Mouse (Mus musculus) spleen, adult 18-20 months (tissue): ENCODE results near the gene Gpr62.

Experiments
- DNase-seq, 2 experiments: peaks; one replicate each; pipeline ENCODE4 v3.0.0; 2022; ENCODE audit warnings: mixed read lengths in 2 of 2

Gpr62 gene

DNA sequence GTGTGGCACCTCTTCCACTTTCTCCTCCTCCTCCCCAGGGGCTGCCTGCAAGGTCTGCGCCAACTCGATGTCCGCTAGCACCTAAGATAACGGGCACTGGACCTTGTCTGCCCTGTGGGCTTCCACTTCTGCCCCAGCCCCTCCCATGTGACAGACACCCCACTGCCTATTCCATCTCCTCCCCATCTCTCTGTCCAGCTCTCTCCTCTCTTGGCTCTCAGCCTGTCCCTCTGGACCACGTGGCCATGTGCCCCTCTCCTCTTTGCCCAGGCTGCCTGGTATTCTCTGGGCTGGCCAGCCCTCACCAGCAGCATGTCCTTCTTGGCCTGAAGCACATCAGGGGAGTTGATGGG lies 8.0 kb upstream of the Gpr62 start:
- DNase-seq = no peak

DNA sequence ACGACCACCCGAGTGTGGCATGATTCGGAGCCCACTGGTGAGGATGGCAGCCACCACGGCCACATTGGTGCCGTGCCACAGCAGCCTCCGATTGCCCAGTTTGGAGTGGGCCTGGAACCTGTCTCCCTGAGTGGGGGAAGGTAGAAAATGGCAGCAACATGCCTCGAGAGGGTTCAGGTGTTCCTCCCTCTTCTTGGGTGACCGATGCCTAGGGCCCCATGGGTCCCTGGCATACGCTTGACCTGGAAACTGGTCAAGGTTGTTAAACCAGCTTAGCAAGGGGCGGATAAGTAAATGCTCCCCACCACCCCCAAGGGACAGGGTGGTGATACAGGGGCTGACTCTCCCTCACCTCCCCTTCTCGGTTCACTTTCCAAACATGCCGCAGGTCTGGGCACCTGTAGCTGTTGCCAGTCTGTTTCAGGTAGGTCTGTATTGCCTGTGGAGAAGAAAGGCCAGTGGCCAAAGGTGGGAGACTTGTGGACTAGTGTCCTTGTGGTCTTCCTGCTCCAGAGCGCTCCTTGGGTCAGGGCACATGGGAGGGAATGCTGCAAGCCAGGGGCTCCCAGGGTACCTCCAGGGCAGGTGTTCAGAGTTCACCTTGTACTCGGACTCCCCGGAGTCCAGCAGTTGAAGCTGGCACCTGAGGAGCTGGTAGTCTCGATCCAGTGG lies 7.5 kb upstream of the Gpr62 start:
- DNase-seq = no peak

GRCm38 (mm10) chr9:106472321-106472720 lies 6.6 kb upstream of the Gpr62 start:
- no peak for DNase-seq

GRCm38 (mm10) chr9:106471892-106472291 lies 6.2 kb upstream of the Gpr62 start:
- DNase-seq = no peak

- DNase-seq = no peak
Observed at GRCm38 (mm10) chr9:106470991-106471750, 5.4 kb upstream of the Gpr62 start.

GRCm38 (mm10) chr9:106469776-106470175 lies 4.0 kb upstream of the Gpr62 start:
- no peak for DNase-seq

GRCm38 (mm10) chr9:106469317-106469716 lies 3.6 kb upstream of the Gpr62 start:
- DNase-seq = no peak

DNA sequence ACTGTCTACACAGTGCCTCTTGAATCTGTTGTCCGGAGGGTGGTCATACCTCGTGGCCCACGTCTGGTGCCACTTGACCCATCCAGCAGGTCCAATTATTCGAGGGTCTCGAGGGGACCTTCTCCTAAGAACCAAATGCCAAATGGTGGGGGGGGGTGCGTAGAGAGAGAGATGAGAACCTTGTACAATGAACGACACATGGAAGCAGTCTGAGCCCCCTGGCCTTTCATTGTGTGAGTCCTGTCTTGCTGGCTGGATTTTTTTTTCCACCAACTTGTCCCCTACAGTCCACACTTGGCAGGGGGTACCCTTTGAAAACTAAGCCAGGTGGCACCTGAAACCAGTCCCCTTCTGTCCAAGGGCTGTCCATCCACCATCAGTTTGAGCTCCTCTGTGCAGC lies 2.0 kb upstream of the Gpr62 start:
- no peak for DNase-seq

DNA sequence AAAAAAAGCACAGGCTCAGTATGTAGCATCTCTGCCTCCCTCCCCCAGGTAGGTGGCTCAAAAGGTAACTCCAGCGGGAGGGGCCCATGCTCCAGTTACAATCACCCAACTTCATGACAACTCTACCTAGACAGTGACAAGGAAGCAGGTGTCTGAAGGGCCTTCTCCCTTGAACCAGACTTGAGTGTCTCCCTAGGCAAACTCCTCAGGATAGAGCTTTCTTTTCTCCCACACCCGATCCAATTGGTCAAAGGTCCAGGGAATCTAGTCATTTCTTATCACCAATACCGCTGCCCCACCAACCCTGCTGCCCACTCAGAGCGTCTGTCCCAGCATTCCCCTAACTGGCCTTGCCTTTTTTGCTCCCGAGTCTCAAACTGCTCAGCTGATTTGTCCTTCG lies 983 bp upstream of the Gpr62 start:
- DNase-seq = no peak

DNA sequence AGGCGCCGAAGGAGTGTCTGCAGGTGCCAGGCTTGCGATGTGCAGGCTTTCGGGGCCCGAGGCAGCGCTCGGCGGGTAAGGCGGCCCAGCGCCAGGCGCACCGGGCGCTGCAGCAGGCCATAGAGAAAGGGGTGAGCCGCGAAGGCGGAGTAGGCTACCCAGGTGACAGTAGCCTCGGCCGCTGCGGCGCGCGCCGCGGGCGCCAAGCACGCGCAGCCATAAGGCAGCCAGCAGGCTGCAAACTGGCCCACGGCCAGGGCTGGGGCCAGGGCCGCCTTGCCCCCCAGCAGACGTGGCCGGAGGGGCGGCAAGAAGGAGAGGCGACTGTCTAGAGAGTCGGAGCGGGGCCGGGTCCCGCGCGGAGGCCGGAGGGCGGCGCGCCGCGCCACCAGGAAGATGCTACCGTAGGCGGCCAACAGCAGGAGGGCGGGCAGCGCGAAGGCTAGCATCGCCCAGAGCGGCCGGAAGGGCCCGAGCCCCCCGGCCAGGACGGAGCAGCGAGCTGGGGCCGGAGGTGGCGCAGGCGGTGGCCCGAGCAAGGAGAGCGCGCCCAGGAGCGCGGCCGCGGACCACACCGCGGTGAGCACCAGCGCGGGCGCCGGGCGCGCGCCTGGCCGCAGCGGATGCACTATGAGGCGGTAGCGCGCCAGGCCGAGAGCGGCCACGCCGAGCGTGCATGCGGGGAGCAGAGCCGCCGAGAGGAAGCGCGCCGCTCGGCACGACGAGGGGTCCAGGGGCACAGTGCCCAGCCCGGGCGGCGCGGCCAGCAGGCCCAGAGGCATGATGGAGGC lies 792 bp downstream of the Gpr62 start:
- peak in 1 of 2 experiments; percentile 47 for DNase-seq

DNA sequence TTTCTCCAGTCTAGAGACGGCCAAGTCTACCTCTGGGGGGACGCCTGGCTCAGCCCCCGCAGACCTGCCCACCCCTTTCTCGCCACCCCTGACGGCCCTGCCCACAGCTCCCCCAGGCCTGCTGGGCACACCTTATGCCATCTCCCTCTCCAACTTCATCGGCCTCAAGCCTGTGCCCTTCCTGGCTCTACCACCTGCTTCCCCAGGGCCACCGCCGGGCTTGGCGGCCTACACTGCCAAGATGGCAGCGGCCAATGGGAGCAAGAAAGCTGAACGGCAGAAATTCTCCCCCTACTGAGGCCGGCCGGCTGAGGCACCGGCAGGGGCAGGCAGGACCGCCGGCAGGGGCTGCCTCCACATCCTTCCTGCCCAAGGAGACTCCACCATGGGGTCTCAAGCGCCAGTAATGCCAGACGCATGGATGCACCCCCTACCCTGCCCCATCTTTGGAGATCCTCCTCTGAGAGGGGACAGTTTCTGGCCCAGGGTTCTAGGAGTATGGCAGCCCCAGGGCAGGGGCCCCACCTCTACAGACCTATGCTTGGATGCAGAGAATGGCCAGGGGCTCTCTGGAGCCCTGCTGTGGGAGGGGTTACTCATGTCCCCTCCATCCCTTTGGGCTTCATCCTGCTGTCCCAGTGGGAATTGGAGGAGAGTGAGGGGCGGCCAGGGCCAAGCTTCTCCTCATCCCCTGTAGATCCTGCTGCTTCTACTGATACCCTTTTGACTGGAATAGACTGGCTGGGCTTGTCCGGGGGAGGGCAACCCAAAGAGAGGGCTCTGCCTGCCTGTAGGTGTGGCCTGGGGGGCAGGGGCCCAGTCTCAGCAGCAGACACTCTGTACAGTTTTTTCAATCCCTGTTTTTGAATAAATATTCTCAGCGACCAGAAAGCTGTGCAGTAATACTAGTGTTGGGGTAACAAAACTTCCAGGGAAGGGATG lies 2.3 kb downstream of the Gpr62 start:
- DNase-seq = no peak

DNA sequence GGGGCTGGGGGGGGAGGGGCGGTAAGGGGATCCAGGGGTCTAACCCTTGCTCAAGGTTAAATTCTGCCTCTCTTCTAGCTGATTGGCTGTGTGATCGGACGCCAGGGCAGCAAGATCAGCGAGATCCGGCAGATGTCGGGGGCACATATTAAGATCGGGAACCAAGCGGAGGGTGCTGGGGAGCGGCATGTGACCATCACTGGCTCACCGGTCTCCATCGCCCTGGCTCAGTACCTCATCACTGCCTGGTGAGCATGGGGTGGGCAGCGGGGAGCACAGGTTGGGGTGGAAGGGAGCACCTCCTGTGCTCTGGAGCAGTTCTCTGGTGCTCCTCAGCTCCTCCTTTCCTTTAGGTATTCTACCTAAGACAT lies 3.3 kb downstream of the Gpr62 start:
- no peak for DNase-seq

DNA sequence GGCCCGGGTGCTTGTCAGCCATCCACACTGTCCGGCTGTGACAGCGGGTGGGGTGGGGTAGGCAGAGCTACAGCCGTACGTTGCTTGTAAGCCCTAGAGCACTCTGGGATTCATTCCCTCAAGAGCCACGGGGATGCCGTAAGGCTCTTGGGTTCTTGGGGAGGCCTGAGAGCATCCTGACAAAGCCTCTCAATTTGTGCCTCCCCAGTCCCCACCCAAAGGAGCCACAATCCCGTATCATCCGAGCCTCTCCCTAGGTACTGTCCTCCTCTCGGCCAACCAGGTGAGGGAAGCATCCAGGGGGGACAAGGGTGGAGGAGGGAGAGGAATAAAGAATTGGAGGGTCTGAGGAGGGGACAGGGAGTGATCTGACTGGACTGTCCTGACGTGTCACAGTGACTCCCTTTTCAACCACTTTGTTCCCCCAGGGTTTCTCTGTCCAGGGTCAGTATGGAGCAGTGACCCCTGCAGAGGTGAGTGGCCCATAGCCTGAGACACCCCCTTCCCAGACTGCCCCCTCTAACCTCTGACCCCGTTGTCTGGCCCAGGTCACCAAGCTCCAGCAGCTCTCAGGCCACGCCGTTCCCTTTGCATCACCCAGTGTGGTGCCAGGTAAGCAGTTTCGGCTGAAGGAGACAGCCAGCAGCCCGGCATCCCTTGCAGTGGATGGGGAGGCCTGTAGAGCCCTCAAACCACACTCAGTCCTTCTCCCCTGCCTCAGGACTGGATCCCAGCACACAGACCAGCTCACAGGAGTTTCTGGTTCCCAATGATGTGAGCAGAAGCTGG lies 3.9 kb downstream of the Gpr62 start:
- no peak for DNase-seq

- DNase-seq = no peak
Observed at GRCm38 (mm10) chr9:106461026-106461415, 4.7 kb downstream of the Gpr62 start.

DNA sequence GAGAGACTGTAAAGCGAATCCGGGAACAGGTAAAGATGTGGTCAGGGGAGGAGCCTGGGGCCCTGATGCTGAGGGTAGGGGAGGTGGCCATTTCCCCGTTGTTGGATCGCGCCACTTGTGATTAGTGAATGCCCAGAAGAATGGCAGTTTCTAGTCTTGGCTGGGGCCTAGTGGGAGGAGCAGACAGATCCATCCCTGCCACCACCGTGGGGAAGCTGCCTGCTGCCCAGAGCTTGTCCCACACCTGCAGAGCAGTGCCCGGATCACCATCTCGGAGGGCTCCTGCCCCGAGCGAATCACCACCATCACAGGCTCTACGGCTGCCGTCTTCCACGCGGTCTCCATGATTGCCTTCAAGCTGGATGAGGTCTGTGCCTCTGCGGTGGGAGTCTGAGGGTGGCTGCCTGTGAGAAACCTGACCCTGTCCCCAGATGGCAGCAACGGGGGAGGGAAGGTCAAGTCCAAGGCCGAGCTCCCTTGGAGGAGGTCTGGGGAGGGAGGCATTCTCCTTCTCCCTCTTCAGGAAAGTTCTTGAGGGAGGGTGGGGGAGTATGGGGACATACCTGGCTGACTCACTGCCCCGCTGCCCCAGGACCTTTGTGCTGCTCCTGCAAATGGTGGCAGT lies 5.2 kb downstream of the Gpr62 start:
- no peak for DNase-seq

GRCm38 (mm10) chr9:106459946-106460345 lies 5.8 kb downstream of the Gpr62 start:
- DNase-seq = no peak

- DNase-seq = no peak
Observed at GRCm38 (mm10) chr9:106457920-106458319, 7.8 kb downstream of the Gpr62 start.

DNA sequence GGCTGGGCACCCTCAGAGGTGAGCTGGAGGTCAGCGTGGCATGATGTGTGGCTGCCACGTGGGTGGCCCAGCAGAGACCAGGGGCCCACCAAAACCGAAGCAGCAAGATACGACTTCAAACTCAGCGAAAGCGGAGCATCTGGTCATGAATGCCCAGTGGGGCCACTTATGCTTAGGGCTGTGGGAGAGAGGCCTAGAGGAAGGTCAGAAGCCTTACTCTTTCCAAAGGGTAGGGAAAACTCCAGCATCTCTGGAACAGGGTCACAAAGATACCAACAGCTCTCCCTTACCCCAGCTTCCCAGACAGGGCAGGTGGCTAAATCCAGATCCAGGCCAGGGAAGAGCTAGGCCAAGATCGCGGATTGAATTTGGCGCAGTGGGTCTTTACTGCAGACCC lies 8.6 kb downstream of the Gpr62 start:
- DNase-seq = no peak

DNA sequence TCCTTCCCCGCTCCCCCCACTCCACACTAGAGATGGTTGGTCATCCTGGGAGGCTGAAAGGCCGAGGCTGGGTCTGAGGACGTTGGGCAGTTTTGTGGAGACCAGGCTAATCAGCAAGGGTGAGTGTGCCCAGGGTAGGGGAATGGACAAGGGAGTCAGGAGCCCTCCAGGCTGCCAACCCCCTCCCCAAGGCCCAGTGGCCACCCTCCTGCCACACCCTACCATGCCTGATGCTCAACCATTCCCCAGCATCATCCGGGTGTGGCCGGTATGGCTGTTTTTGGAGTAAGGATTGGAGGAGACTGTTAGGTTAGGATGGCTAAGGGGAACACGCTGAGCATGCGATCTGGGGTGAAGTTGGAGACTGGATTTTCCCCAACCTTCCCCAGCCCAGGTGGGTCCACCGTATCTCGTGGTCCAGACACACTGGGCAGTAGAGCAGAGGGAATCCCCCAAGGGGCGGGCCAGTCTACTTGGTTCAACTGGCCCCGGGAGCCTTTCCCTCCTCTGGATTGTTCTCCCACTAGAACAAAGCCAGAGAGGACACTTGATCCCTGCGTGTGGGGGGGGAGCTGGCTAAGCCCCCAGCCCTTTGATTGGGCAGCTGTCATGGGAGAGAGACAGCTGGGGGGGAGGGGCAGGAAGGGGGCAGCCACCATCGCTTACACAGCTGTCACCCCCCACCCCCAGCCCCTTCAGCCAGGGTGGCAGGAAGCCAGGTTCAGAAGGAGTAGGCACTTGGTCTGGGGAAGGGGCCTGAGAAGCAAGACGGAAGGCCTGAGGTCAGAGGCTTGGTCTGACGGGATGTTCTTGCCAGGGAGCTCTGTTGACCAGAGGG lies 9.2 kb downstream of the Gpr62 start:
- DNase-seq = no peak

DNA sequence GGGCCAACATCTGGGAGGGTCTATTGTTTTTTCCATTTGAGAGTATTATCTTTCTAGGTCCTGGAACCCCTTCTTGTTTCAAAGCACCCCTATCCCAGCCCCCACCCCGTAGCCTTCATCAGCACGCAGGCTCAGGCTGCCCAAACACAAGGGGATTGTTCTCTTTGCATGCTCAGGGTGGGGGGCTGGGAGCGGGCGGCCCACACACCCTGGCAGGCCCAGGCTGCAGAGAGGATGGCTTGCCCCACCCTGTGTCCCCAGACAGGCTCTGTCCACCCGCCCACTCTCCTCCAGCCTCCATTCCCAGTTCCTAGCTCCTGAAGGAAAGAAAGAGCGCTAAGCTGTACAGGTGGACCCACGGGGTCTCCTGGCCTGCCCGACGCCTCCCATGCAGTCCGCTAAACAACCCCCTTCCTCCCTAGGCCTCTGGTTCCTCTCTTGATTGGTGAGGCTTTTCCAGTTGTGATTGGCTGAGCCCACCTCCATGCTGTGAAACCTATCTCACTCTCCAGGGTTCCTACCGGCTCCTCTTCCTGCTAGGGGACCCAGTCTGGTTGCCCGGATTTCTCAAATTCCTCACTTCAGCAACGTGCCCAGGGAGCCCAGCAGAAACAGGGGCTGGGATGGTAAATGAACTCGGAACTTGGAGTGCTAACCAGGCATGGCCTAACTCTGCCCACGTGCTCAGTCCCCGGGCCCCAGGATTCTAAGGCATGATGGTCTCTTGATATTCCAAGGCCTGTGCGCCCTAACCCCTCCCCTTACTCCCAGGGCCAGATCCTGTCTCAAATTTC lies 10.7 kb downstream of the Gpr62 start:
- DNase-seq = no peak
